Mouse (Mus musculus) liver, embryonic 14.5 days (tissue): Measurements from ENCODE around the gene Tmed3.

Experiments used
- CTCF ChIP-seq: IDR thresholded peaks from 2 replicates; pipeline ENCODE4 v1.5.1; 2016; ENCODE audit warnings: antibody characterized with exemption, low read depth, control low read depth
- EP300 ChIP-seq: IDR thresholded peaks from 2 replicates; pipeline ENCODE4 v1.6.1; 2016; ENCODE audit warnings: antibody characterized with exemption, low read depth

DNA sequence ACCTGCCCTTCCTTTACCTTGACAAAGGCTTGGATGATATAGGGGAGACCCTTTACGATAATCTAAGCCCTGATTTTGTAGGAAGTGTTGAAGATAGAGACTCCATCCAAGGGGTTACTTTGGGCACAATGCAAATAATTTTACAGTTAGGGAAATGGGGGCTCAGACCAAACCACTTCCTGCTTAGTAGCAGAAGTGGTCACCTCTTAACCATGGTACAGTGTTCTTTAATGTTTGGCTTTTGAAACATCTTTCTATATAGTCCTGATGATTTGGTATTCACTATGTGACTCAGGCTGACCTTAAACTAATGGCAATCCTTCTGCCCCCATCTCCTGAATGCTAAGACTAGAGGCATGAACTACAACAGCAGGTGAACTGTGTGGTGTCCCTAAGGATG, 31.5 kb downstream of the Tmed3 start:
- no peak for TF ChIP-seq CTCF
- TF ChIP-seq EP300 = no peak
